Mouse (Mus musculus) forebrain, embryonic 12.5 days (tissue): ENCODE results near the gene Meioc. TPM values are rescaled to one million over a fixed set of nuclear protein-coding genes. Genes with fewer than 3 reads are reported as not detected.
A peak's percentile ranks its signal among the peaks of the same experiment; 100 is the strongest.

ENCODE experiments used
- ATAC-seq: fragments of 200-750 bp; cut with Nextera tagmentation; 2 replicates; pipeline ENCODE4 v1.8.0; 2017; ENCODE audit warnings: moderate TSS enrichment; ENCODE audit not compliant: low FRiP score
- H3K27ac ChIP-seq: fragments of 300-500 bp; sonication (generic); 2 replicates; pipeline ENCODE4 v1.5.1; 2016; ENCODE audit warnings: mild to moderate bottlenecking
- H3K27me3 ChIP-seq: fragments of 300-500 bp; sonication (generic); 2 replicates; pipeline ENCODE4 v1.6.1; 2016; ENCODE audit warnings: mild to moderate bottlenecking
- H3K36me3 ChIP-seq: fragments of 300-500 bp; sonication (generic); replicated peaks from 2 replicates; pipeline ENCODE4 v1.6.1; 2016; ENCODE audit warnings: mild to moderate bottlenecking
- H3K4me1 ChIP-seq: fragments of 300-500 bp; sonication (generic); 2 replicates; pipeline ENCODE4 v1.6.1; 2016
- H3K4me2 ChIP-seq: fragments of 300-500 bp; sonication (generic); 2 replicates; pipeline ENCODE4 v1.6.1; 2016; ENCODE audit warnings: mild to moderate bottlenecking, moderate library complexity
- H3K4me3 ChIP-seq: fragments of 300-500 bp; sonication (generic); replicated peaks from 2 replicates; pipeline ENCODE4 v1.5.1; 2016; ENCODE audit warnings: mild to moderate bottlenecking
- H3K9ac ChIP-seq: fragments of 300-500 bp; sonication (generic); 2 replicates; pipeline ENCODE4 v1.6.1; 2016; ENCODE audit warnings: mild to moderate bottlenecking
- H3K9me3 ChIP-seq: fragments of 300-500 bp; sonication (generic); 2 replicates; pipeline ENCODE4 v1.6.1; 2016
- WGBS: fragments of 180-500 bp; shearing (Covaris S2); methylation state at CpG from one replicate; pipeline ENCODE4 v1.1.7; 2016; 5-methylcytosine and 5-hydroxymethylcytosine counted together
- polyA plus RNA-seq: library from polyadenylated mRNA; unstranded; fragments of >200 nt; fragmentation: Nextera tagmentation; extraction: Ambion mirVana; gene quantifications from 2 replicates; pipeline ENCODE4 v1.2.1, GENCODE M21; 2016

The Meioc gene
- 0.19 and 0.21 TPM in 2 replicates for polyA plus RNA-seq

DNA sequence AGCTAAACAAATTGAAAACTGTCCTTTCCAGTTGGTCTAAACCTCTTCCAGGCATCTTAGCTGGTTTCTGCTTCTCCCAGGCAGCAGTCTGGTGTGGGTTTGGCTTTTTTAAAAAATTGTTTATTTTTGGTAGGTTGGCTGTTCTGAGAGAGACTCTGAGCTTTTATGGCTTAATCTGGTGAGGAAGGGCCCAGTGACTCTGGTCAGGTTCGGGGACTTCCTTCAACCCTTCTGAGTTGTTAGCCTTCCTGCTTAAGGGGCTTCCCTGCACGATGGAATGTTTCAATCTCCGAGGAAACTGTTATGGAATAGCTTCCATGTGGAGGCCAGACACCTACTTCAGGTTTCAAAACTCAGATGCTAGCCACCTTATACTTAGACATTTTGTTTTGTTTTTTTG is at the start of gene Meioc:
Gene Meioc (plus strand): TSS at position 301 of the 400 bp plus-strand sequence.
- no peak within 1 kb of the TSS for H3K4me2 ChIP-seq
- no peak within 1 kb of the TSS for H3K9ac ChIP-seq
- no peaks in the 10 kb centered on the region for H3K4me1 ChIP-seq
- ATAC-seq, result no peak
- peaks cover 13% of the 10 kb centered on the region for H3K9me3 ChIP-seq
- no peaks in the 10 kb centered on the region for H3K36me3 ChIP-seq
- H3K27me3 ChIP-seq, result peaks cover 21% of the 10 kb centered on the region
- no peak within 1 kb of the TSS for H3K4me3 ChIP-seq
- no peak within 1 kb of the TSS for H3K27ac ChIP-seq
- WGBS, result 82% methylated on average over 3 of the region's 3 CpGs

DNA sequence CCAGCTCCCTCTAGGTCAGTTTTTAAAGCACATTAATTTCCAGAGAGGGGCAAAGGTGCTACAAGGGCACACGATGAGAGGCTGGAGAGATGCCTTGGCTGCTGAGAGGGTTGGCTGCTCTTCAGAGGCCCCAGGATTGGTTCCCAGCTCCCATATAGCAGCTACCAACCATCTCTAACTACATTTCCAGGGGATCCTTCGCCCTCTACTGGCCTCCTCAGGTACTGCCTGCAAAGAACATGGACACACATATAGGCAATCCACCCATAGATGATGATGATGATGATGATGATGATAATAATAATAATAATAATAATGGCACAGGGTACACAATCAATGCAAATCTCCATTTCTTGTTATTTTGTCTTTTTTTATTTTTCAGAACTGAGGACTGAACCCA is 44.1 kb upstream of the Meioc start:
- Histone ChIP-seq H3K4me1 (peaks cover 11% of the 10 kb centered on the region), H3K36me3 (no peaks in the 10 kb centered on the region), H3K27me3 (no peaks in the 10 kb centered on the region), H3K9me3 (peaks cover 6% of the 10 kb centered on the region; the same call in 1 of the 2 replicates), H3K4me3 (no peak overlapping the region), H3K9ac (no peak overlapping the region), H3K27ac (no peak overlapping the region), H3K4me2 (no peak overlapping the region)
- WGBS, result 63% methylated on average over 2 of the region's 2 CpGs
- no peak for ATAC-seq

DNA sequence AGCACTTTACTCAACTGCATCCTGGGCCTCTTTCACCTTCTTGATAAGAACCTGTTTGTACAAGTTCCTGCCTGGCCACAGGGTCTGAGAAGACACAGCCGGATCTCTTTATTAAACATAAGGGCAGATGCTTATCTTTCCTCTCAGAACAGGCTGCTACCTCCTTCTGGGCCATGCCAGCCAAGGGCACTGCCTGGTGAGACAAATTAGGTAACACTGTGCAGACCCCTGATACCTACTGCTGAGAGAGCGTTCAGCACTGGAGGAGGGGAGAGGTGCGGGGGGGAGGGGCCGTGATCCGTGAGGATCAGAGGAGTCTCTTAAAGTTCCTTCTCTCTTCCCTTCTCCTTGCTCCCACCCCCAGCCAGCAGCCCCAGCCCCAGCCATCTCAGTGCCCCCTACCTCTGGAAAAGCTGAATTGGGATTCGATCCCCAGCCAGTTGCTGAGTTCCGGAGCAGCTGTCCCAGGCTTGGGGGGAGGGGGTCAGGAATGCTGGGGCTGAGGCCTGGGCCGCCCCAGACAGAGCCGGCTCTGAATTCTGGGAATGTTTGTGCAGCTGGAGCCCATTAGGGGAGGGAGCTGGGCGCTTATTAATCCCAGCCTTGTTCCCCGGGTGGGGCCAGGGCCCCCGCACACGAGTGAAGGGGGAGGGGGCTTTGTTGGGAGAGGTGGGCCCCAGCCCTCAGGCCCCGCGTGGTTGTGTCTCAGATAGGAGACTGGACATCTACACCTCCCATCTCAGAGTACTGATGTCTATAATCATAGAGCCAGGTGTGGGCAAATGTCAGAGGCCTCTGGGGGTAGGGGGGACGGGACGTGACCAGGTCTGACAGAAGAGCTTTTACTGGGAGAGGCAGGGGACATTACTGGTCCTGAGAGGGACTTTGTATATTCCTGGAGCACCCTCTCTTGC is 39.4 kb upstream of the Meioc start:
- H3K9me3 ChIP-seq, result peaks cover 4% of the 10 kb centered on the region; the same call in 1 of the 2 replicates
- no peaks in the 10 kb centered on the region for H3K27me3 ChIP-seq
- peak overlapping the region; percentile 32 for H3K4me2 ChIP-seq
- H3K4me1 ChIP-seq, result peaks cover 28% of the 10 kb centered on the region
- no peaks in the 10 kb centered on the region for H3K36me3 ChIP-seq
- H3K4me3 ChIP-seq, result 0 out of 2 replicates have a peak overlapping the region, but pooled peaks have one; percentile 7
- WGBS, result 6% methylated on average over 17 of the region's 17 CpGs
- peak overlapping the region; percentile 17; the same call in 1 of the 2 replicates for H3K9ac ChIP-seq
- H3K27ac ChIP-seq, result peak overlapping the region; percentile 70
- ATAC-seq, result peak; percentile 83

DNA sequence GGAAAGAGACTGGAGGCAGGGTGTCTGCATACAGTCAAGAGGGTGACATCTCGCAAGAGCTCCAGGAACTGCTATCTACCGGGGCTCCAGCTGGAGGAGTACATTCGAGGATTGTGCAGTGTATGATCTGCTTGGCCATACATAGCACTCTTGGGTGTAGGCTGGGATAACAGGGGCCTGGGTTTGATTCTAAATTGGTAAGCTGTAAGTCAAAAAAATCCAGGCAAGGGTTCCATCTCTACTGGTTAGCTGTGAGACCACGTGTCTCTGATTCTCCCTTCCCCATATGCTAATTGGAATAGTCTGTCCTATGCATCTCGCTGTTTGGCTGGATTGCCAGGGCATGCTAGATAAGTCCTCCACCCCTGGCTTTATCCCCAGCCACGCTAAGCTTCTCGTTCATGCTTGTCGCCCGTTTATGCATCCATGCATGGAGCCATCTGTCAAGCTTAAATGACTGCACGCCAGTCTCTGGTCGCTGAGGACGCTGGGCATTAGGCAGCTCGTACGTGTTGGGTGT is 38.6 kb upstream of the Meioc start:
- Histone ChIP-seq H3K27me3 (no peaks in the 10 kb centered on the region), H3K4me2 (peak overlapping the region; percentile 26), H3K4me1 (peaks cover 28% of the 10 kb centered on the region), H3K9me3 (no peaks in the 10 kb centered on the region), H3K36me3 (no peaks in the 10 kb centered on the region), H3K4me3 (no peak overlapping the region), H3K27ac (peak overlapping the region; percentile 70), H3K9ac (no peak overlapping the region)
- ATAC-seq, result peak; percentile 58
- WGBS, result 38% methylated on average over 14 of the region's 14 CpGs

DNA sequence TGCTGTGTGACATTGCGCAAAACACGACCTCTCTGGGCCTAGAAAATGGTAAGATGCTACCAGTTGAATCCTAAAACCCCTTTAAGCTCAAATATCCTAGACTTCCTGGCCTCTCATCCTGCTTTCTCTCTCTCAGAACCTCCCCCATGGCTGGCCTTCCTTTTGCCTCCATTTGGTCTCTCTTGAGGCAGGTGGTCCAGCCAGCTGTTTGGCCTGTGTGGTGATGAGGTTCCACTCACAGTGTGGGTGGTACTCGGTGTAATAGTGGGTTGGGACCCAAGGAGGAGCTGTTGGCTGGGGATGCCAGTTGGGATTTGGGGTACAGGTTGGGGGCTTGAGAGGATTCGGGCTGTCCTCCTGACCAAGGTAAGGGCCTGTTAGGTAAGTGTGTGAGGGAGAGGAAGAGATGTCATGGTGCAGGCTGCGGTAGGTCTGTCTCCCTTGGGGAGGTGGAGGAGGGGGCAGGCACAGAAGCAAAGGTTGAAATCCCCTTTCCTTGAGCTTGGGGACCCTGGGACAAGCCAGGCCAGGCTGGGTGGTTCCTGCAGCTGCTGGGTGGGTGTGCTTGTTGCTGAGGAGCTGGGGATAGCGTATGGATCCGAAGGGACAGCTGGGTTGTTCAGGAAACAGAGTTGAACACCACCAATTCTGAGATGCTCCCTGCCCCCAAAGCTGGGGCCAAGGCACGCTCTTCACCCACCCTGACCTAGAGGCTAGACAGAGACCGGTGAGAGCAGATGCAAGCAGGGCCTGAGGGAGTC is 36.2 kb upstream of the Meioc start:
- Histone ChIP-seq H3K9me3 (no peaks in the 10 kb centered on the region), H3K36me3 (no peaks in the 10 kb centered on the region), H3K9ac (no peak overlapping the region), H3K27ac (no peak overlapping the region), H3K4me1 (peaks cover 39% of the 10 kb centered on the region), H3K4me2 (no peak overlapping the region), H3K27me3 (0 out of 2 replicates have a peak, but pooled peaks cover 4% of the 10 kb centered on the region), H3K4me3 (no peak overlapping the region)
- WGBS, result 91% methylated on average over 9 of the region's 9 CpGs
- ATAC-seq, result no peak

DNA sequence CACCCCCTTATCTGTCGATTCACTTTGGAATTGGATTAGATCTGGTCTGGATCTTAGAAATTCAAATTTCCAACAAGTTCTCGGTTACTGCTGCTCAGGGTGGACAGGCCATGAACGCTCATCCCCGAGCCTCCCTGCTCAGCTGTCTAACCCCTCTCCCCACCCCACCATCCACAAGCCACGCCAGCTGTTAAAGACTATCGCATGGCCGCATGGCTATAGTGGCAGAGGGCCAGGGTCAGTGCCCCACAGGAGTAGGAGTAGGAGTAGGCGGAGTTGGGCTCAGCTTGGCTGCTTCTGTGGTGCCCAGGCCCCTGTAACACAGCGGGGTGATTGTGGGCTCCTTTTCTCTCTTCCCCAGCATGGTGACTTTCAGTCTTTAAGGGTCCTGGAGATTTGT is 35.0 kb upstream of the Meioc start:
- Histone ChIP-seq H3K9ac (no peak overlapping the region), H3K4me2 (no peak overlapping the region), H3K27ac (no peak overlapping the region), H3K9me3 (no peaks in the 10 kb centered on the region), H3K4me1 (peaks cover 49% of the 10 kb centered on the region), H3K4me3 (no peak overlapping the region), H3K27me3 (peaks cover 9% of the 10 kb centered on the region; the same call in 1 of the 2 replicates), H3K36me3 (no peaks in the 10 kb centered on the region)
- no peak for ATAC-seq
- 68% methylated on average over 9 of the region's 9 CpGs for WGBS

DNA sequence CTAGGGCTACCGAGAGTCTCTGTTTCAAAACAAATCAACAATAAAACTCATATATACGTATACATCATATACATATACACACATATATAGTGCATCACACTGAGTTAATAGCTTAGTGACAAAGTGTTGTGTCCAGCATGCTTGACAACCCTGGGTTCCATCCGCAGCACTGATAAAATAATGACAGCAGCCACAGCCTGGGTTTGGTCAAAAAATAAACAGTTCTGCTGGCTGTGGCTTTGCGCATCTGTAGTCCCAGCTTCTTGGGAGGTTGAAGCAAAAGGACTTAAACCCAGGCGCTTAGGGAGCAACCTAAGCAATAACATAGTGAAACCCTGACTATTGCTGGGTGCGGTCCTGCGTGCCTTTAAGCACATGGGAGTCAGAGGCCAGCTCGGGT is 34.1 kb upstream of the Meioc start:
- no peak for ATAC-seq
- no peaks in the 10 kb centered on the region for H3K9me3 ChIP-seq
- H3K4me1 ChIP-seq, result peaks cover 43% of the 10 kb centered on the region
- H3K4me3 ChIP-seq, result no peak overlapping the region
- H3K27ac ChIP-seq, result no peak overlapping the region
- H3K9ac ChIP-seq, result no peak overlapping the region
- no peaks in the 10 kb centered on the region for H3K36me3 ChIP-seq
- no peak overlapping the region for H3K4me2 ChIP-seq
- H3K27me3 ChIP-seq, result peaks cover 14% of the 10 kb centered on the region; the same call in 1 of the 2 replicates
- 78% methylated on average over 8 of the region's 8 CpGs for WGBS

DNA sequence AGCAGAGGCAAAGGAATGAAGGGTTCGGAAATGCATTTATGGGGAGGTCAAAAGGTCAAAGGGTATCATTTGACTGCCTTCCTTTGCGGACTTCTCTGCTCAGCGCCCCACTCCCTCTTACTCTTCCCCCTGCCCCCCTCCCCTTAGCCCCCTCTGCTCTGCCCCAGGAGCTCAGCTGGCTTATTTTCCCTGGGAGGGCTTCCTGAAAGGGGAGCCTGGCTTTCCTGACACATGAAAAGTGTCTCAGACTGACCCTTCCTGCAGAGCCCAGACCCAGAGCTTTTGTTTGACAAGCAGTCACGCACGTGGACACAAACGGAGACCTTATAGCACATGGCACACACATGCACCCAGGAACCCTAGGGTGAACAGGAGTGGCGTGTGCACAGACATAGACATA is 32.8 kb upstream of the Meioc start:
- peaks cover 30% of the 10 kb centered on the region for H3K4me1 ChIP-seq
- ATAC-seq, result no peak

DNA sequence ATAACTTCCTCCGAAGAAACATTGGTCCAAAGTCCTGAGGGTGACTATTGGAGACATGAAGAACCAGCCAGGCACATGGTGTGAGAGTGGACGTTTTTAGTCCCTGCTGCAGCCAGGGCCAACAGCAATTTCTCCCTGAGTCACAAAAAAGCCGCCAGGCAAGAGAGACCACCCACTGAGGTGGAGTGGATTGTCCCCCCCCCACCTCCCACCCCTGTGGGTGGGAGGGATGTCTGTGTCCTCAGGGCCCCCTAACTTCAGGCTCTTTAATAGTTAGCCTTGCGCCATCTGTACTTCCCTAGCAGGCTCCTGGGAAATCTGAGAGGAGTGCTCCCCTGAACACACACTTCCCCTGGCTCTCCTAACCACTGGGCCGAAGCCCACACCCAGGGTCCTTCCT is 32.3 kb upstream of the Meioc start:
- no peaks in the 10 kb centered on the region for H3K36me3 ChIP-seq
- peaks cover 30% of the 10 kb centered on the region for H3K4me1 ChIP-seq
- no peak for ATAC-seq
- H3K4me3 ChIP-seq, result no peak overlapping the region
- H3K9me3 ChIP-seq, result no peaks in the 10 kb centered on the region
- 27% methylated on average over 5 of the region's 5 CpGs for WGBS
- 0 out of 2 replicates have a peak overlapping the region, but pooled peaks have one; percentile 5 for H3K27ac ChIP-seq
- H3K4me2 ChIP-seq, result no peak overlapping the region
- peaks cover 14% of the 10 kb centered on the region; the same call in 1 of the 2 replicates for H3K27me3 ChIP-seq
- no peak overlapping the region for H3K9ac ChIP-seq

More for the DNA sequence above, 32.8 kb upstream of the Meioc start:
- Histone ChIP-seq H3K4me3 (no peak overlapping the region), H3K27me3 (peaks cover 14% of the 10 kb centered on the region; the same call in 1 of the 2 replicates), H3K4me2 (no peak overlapping the region), H3K36me3 (no peaks in the 10 kb centered on the region), H3K9me3 (no peaks in the 10 kb centered on the region), H3K27ac (no peak overlapping the region), H3K9ac (no peak overlapping the region)
- 11% methylated on average over 7 of the region's 7 CpGs for WGBS

DNA sequence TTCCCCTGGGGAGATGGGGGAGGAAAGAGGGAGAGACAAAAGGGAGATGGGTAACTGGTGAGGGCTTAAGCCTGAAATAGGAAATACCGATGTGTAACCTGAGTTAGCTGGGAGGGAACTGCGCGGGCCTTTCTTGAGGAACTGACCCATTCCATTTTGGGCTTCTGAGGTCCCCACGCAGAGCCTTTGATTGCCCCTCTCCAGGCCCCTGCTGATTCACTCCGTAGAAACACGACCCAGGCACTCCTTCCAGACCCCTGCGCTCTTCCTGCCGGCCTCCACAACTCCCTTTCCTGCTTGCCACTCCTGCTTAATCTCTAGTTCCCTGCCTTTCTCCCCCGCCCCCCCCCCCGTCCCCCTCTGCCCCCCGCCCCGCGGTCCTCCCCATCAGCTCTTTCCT is 30.8 kb upstream of the Meioc start:
- no peaks in the 10 kb centered on the region for H3K36me3 ChIP-seq
- WGBS, result 8% methylated on average over 12 of the region's 13 CpGs
- ATAC-seq, result no peak
- H3K4me1 ChIP-seq, result peaks cover 34% of the 10 kb centered on the region
- no peak overlapping the region for H3K9ac ChIP-seq
- peaks cover 22% of the 10 kb centered on the region; the same call in 1 of the 2 replicates for H3K27me3 ChIP-seq
- peak overlapping the region; percentile 43 for H3K4me2 ChIP-seq
- H3K27ac ChIP-seq, result no peak overlapping the region; the same call in 1 of the 2 replicates
- no peaks in the 10 kb centered on the region for H3K9me3 ChIP-seq
- H3K4me3 ChIP-seq, result peak overlapping the region; percentile 19

DNA sequence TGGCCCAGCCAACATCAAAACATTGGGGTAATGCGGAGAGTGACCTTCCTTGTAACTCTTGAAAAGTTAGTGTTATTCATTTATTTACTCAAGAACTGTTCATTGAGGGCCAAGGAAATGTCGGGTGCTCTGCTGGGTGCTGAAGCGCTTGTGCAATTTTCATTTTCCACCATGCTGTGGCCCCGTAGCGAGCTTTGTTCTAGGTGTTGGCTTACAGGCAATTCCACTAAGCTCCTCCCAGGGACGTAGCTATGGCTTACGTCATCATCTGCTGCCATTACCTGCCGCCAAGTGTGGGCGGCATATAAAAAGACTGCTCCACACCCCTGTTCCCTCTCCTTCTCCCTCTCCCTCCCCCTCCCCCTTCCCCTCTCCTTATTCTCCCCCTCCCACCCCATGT is 30.1 kb upstream of the Meioc start:
- Histone ChIP-seq H3K27me3 (peaks cover 22% of the 10 kb centered on the region; the same call in 1 of the 2 replicates), H3K36me3 (no peaks in the 10 kb centered on the region), H3K9me3 (no peaks in the 10 kb centered on the region), H3K4me1 (peaks cover 37% of the 10 kb centered on the region), H3K9ac (no peak overlapping the region), H3K4me2 (peak overlapping the region; percentile 43), H3K4me3 (peak overlapping the region; percentile 19), H3K27ac (no peak overlapping the region)
- WGBS, result 14% methylated on average over 9 of the region's 9 CpGs
- no peak for ATAC-seq

DNA sequence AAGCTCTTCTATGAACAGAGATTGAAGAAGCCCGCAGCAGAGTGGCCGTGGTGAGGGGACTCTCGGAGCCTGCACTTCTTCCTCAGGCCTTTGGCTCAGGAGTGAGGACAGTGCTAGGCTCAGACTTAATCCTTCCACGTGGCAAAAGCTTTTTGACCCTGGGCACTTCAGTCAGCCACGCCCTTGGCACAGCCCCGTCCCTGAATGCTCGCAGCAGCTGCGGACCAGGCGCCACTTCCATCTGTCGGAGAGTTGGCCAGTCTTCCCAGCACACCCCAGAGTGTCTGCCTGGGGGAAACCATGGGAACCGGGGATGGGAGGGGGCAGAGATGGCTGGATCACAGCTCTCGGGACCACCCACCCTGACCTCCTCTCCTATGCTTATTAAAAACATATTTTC is 26.6 kb upstream of the Meioc start:
- Histone ChIP-seq H3K9ac (no peak overlapping the region), H3K4me1 (peaks cover 40% of the 10 kb centered on the region), H3K27me3 (peaks cover 23% of the 10 kb centered on the region; the same call in 1 of the 2 replicates), H3K36me3 (no peaks in the 10 kb centered on the region), H3K9me3 (no peaks in the 10 kb centered on the region), H3K27ac (no peak overlapping the region), H3K4me2 (no peak overlapping the region), H3K4me3 (no peak overlapping the region)
- 43% methylated on average over 12 of the region's 12 CpGs for WGBS
- no peak for ATAC-seq
